Mouse (Mus musculus): ENCODE measurements around the gene Hipk3. TPM values are rescaled to one million over a fixed set of nuclear protein-coding genes. Genes with fewer than 3 reads are reported as not detected.

The Hipk3 gene
- polyA plus RNA-seq, 2 experiments from 2014 or later, result 6.5 to 15.7 TPM

GRCm38 (mm10) chr2:104412496-104412895 lies 81.8 kb downstream of the Hipk3 start:
- no peak for ATAC-seq

DNA sequence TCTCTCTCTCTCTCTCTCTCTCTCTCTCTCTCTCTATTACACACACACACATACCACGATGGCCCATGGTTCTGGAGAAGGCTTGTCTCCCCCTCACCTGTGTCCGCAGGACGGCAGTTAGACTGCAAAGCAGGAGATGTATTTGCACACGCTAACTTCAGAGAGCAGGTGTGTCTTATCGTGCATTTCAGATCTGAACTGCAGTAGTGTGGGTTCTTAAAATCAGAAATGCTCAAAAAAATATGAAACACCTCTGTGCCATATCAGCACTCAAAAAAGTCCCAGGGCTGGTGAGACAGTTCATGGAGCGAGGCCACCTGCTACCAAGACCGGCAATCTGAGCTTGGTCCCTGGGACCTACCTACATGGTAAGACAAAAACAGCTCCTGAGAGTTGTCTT lies 82.4 kb downstream of the Hipk3 start:
- no peak for ATAC-seq

GRCm38 (mm10) chr2:104410963-104411545 lies 83.2 kb downstream of the Hipk3 start, which contains the start of gene D430041D05Rik:
Gene D430041D05Rik (minus strand): TSS chr2:104411013.
- no peak for ATAC-seq

DNA sequence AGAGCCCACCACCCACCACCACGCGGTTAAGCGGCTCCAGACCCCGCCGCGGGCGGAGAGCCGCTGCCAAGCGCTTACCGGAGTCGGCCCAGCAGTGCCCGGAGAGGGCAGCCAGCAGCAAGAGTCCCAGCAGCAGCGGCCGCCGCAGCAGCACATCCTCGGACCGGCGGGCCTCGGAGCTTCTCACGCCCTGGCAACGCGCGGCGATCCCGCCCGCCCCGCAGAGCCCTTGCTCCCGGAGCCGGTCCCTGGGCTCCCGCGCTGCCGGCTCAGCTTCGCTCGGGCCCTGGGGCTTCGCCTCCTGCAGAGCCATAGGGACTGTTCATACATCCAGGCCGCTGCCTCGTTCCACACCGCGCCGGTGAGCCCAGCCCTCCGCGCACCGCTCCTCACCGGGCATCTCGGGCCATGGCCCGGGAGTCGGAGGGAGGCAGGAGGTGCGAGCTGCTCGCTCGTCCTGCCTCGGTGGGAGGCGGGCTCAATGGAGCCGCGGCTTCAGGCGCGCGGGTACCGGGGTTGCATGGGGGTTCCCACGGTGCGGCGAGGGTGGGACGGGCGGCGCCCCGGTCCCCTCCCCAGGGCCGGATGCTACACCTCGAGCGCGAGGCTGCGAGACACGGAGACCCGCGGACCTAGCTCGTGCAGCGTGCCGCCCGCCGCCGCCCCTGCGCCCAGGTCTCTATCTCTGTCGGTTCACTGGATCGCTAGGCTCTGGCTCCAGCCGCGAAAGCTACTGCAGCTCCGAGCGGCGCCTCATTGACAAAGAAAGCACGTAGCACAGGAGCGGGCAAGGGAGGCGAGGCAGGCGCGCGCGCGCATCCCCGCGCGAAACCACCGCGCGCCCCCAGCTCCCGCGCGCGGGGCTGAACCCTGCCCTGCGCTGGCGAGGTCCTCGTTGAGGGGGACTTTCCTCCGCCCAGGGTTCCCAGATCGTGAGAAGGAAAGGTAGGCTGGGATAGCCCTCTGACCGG lies 84.1 kb downstream of the Hipk3 start:
- ATAC-seq, result no peak

GRCm38 (mm10) chr2:104408351-104408750 lies 85.9 kb downstream of the Hipk3 start:
- no peak for ATAC-seq

DNA sequence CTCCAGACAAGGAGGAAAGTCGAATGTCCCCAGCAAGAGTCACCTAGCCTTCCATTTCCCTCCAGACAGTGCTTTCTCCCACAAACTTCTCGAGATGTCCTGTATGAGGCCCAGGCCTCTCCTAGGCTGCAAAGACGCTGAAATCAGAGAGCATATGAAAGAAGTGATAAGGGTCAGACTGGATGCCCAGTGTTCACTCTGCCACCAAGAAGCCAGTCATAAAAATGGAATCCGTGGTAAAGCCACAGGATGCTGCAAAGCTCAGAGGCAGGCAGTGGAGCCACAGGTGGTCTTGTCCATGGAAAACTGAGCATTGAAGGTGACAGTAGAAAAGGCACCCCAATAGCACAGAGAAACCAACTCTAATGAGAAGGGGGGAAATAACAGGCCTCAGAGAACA lies 86.3 kb downstream of the Hipk3 start:
- ATAC-seq, result no peak

- ATAC-seq, result no peak
Observed at GRCm38 (mm10) chr2:104404036-104404435, 90.2 kb downstream of the Hipk3 start.

- no peak for ATAC-seq
Observed at GRCm38 (mm10) chr2:104398651-104399290, 95.5 kb downstream of the Hipk3 start.

DNA sequence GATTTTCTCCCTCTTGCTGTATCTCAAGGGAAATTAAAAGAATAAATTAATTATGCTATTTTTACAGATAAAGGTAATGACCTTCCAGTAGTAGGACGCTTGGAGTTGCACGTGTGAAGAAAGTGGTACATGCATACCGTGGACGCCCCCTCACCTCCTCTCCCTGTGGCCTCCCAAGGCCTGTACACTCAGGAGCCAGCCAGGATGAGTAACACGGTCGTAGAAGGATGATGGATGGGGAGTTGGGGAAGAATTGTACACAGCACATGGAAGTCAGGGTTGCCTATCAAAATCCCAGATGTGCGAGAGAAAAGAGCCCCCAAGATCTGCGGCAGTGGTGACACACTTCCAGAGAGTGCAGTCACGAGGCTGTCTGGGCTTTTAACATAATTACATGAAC lies 98.3 kb downstream of the Hipk3 start:
- no peak for ATAC-seq

DNA sequence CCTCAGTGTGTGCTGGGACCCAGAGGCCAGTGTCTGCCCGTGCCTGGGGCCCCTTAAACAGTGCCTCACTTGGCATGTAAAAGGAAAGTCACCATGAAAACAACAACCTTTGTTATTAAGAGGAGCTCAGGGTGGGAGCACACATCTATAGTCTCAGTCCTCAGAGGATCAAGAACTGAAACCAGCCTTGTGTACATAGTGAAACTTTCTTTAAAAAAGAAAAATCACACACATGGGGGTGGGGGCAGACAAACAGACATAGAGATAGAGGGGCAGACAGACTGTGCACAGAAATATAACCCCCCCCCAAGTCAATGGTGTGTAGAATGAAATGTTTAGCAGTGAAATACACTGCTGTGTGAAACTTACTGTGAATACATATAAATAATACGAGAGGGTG lies 99.5 kb downstream of the Hipk3 start:
- ATAC-seq, result no peak

DNA sequence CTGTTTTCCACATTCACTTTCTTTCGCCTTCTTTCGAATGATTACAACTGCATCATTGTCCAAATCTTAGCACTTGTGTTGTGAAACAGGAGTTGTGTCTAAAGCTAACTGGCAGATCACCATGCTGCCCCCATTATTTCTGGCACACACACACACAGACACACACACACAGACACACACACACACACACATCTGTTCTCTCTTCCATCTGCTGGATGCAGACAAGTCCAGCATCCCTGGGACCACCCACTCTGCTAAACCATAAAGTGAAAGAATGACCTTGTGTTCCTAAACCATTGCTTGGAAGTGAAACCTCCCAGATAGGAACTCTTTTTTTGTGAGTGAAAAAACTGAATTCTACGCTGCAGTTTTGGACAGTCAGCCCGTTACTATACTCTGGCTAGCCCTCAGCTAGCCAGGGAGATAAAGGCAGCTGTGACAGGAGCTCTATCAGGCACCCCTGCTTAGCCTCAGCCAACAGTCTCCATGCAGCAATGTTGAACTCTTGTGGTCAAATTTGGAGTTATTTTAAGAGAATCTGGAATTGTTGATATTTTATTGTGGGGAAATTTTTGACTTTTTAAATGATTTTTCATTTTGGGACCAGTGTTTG lies 101.4 kb downstream of the Hipk3 start:
- no peak for ATAC-seq

DNA sequence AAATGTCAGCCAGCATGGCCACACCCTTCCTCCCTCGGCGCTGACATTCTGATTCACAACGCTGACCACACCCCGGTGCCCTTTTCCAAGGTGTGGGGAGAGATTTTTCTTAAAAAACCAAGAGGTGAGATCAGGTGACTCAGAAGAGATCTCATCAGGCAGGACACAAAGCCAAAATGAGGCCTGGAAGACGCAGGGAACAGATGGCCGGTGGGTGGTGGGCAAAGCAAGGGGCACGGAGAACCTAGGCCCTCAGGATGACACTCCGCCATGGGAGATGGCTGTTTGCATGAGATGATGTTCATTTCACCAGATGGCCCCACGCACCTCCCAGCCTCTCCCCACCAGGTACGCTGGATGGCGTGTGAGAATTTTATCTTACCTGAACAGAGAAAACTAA lies 105.0 kb downstream of the Hipk3 start:
- ATAC-seq, result no peak

- ATAC-seq, result no peak
Observed at GRCm38 (mm10) chr2:104385941-104386340, 108.3 kb downstream of the Hipk3 start.

DNA sequence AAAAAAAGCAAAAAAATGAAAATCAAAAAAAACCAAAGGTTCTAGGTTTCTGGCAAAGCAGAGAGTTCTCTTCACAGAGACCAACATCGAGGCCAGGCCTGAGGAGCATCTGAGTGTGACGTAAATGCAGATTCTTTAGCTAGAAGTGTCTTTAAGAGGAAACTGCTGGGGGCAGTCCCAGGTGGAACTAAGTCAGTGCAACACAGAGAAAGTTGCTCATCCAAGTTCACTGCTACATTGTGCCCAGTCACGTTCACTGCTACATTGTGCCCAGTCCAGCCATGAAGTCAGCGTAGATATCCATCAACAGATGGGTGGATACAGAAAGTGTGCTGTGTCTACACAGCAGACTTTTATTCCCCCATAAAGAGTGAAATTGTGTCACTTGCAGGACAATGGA lies 110.7 kb downstream of the Hipk3 start:
- no peak for ATAC-seq

DNA sequence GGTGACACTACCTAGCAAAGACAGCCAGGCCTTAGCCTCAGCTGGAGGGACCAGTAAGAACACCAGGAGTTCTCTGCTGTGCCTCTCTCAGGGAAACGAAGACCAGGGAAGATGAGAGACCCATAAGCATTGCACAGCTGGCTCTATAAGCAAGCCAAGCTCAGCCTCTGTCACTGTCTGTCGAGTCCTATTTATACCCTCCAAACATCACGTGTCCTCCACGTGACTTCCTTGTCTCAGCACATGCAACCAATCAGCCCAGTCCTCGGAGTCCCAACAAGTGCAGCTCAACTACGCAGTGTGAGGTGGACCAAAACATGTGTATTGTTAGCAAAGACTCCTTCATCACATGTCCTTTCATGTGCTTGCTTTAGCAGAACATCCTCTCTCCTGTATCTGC lies 111.4 kb downstream of the Hipk3 start:
- no peak for ATAC-seq

- ATAC-seq, result no peak
Observed at GRCm38 (mm10) chr2:104379304-104379703, 114.9 kb downstream of the Hipk3 start.

DNA sequence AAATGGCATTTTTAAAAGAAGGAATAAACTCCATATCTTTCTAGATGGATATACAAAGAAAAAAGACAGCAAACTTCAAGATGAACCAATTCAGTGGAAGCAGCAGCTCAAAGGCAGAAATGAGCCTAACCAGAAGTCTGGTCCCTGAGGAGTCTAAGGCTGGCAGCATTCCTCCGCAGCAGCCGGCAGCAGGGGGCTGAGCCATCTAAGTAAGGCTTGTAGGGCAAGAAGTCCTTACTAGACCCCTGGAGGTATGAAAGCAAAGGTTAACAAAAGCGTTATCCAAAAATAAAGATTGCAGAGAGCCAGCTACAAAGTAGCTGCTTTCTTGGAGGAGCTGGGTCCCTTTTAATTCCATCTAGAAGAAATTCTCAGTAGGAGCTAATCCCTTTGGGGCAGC lies 115.5 kb downstream of the Hipk3 start:
- ATAC-seq, result no peak

DNA sequence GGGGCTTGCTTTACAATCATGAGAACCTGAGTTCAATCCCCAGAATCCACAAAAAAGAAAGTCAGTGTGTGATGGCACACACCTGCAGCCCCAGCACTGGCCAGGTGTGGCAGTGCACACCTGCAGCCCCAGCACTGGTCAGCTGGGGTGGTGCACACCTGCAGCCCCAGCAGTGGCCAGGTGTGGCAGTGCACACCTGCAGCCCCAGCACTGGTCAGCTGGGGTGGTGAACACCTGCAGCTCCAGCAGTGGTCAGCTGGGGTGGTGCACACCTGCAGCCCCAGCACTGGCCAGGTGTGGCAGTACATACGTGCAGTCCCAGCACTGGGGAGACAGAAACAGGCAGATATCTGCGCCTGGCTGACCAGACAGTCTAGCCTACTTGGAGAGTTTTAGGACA lies 116.3 kb downstream of the Hipk3 start:
- ATAC-seq, result no peak

Other genes with a start within 250 kb of the Hipk3 start
- not detected for gene D430041D05Rik, start 83.4 kb downstream of the Hipk3 start, polyA plus RNA-seq (2017; shearing (Covaris generic))
- 10 to 100 TPM; 59.9 to 64.5 TPM for gene Cstf3, start 96.1 kb upstream of the Hipk3 start, polyA plus RNA-seq (2017; shearing (Covaris generic))
- under 1 TPM in 1 of 2 experiments, not detected in 1; 0.73 TPM for gene Tcp11l1, start 217.7 kb upstream of the Hipk3 start, polyA plus RNA-seq (2017; shearing (Covaris generic))
- gene Pin1rt1, start 221.9 kb upstream of the Hipk3 start, polyA plus RNA-seq (2017; shearing (Covaris generic)), result not detected
- not detected for gene Depdc7, start 248.4 kb upstream of the Hipk3 start, polyA plus RNA-seq (2017; shearing (Covaris generic))

Measured in CD4-positive, CD25-positive, alpha-beta regulatory T cell, adult 4 months (primary cell).